Mouse (Mus musculus) left cerebral cortex, adult 18-20 months (tissue): ENCODE results near the gene Hdgfl3. TPM values are rescaled to one million over a fixed set of nuclear protein-coding genes. Genes with fewer than 3 reads are reported as not detected.
"Not testable (repeated sequence)": the region's sequence is repeated elsewhere in the genome, so short reads cannot be mapped to it uniquely, and the experiment has no call there.

Experiments
- DNase-seq, 2 experiments: peaks; one replicate each; pipeline ENCODE4 v3.0.0; 2021 to 2022; ENCODE audit warnings: low spot score in 2 of 2, mixed read lengths in 1 of 2
- total RNA-seq, 2 experiments: library from RNA; stranded (reverse); gene quantifications; 2 replicates each; pipeline ENCODE4 v1.2.3; 2021

The Hdgfl3 gene
- total RNA-seq, 2 experiments from 2014 or later: 79.9 to 83.2 TPM

DNA sequence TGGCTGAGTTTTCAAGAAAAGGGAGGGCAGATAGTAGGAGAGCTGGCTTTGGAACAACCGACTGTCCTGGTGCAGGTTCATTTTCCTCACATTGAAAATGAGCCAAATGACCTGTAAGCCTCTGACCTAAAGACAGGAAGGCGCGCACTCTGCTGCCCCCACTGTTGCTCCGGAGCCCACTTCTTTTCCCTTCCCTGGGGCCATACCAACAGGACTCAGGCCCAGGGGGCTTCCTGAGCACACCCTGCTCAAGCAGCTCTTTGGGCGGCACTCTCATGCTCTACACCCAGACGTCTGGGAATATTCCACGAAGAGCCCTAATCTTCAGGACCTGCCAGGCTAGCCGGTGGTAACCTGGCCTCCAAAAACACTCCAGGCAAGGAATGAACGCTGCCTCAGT lies 76.0 kb downstream of the Hdgfl3 start:
- DNase-seq: no peak

DNA sequence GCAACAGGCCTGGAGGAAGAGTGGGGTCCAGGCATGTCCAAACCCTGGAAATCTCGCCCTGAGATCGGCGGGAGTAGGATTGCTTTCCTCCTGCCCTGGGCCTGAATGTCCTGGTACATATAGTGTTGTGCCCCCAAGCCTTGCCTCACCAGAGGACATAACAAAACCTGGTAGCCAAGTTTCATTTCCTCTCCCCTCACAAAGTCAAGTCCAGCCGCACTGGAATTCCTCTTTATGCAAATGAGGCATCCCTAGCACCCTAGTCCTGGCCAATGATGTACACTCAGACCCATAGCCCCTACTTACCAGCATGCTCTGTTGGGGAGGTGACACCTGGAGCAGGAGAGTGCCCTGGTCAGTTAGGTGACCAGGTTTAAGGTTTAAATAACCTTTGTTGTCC lies 78.1 kb downstream of the Hdgfl3 start:
- DNase-seq: no peak

DNA sequence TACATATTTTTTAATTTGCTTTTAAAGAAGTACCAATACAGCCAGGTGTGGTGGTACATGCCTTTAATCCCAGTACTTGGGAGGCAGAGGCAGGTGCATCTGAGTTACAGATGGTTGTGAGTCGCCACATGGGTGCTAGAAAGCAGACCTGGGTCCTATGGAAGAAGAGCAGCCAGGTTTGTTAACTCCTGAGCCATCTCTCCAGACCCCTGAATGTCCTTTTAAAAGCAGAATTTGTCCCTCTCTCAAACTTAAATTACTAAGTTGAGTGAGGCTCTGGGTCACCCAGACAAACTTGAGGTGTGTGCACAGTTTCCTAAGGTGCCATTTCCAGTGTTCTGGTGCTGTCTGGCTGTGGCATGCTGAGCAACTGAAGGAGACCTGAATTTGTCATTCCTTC lies 78.6 kb downstream of the Hdgfl3 start, which contains the start of gene Gm10160:
Gm10160 (minus strand) TSS at position 101 of the 400 bp plus-strand sequence.
- no peak for DNase-seq

DNA sequence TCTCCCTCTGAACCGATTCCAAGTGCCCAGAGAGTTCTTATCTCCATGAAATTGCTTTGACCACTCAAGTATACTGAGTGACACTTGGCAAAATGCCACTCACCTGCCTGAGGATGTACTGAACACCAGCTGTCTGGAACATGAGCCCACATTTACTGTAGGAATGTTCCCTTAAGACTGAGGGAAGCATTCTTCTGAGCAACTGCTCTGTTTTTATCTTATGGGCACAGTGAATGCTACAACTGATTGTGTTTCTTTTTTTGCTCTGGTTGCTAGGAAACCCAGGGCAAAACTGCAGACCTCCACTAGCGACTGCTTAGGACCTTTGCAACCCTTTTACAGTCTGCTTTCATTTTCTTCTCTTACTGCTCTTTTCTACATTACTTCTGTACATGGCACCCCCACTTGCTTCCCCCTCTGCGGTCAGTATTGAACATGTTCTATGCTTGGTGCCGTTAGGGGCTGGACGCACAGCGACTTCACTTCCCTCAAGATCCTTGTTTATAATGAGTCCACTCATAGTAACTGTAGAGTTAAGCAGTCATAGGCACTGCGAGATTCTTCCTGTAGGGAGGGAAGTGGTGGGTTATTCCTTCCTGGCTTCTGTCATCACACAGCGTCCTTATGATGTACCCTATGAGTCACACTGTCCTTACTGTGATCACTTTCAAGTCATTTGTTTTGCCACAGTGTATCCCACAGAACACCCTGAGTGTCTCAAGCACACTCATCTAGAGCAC lies 79.5 kb downstream of the Hdgfl3 start:
- no peak for DNase-seq

DNA sequence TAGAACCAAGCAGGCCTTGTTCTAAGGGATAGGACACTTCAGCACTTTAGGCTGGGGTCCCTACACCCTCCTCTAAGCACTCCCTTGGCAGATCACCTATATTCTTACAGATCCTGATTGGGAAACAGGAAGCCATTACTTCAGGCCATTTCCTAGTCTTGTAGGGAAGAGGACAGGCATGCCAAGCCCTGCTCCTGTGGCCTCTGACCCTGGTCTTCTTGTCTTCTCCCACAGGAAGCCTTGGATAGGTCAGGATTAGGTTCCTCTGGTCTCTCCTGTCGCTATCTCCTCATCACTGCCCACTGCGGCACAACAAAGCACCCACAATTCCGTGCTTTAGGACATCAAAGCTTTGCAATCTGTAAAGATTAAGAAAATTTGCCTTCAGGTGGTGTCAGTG lies 82.6 kb downstream of the Hdgfl3 start:
- no peak for DNase-seq

DNA sequence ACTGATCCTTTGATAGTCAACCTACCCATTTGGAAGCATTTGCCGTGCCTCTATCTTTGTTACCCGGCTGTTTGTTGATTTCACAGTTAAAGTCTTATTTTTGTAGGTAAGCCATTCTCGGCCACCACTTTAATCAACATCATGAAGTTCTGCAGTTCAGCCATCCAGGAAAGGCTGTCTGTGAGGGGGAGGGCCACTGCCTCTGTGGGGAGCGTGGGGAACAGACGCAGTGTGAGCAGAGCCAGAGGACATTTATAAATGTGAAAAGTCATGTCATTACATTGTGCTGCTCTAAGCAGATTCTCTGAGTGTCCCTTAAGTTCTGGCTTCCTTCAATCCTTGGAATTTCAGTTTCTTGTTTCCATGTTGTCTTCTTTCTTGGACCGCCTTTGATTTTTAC lies 84.1 kb downstream of the Hdgfl3 start:
- no peak for DNase-seq

DNA sequence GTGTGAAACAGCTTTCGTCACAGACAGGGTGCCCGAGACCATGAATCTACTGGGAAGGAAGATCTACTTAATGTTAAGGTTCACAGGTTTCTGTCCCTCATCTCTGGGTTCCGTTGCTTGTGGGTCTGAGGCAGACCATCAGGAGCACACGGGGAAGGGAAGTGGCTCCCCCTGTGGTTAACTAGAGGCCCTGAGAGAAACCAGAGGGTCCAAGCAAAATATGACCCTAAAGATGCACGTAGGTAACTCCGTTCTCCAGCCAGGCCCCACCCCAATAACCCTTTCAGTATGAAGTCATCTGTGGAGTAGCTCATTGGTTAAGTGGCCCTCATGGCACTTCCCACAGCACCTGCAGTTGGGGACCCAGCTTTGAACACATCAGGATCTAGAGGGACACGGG lies 84.6 kb downstream of the Hdgfl3 start:
- DNase-seq: no peak

DNA sequence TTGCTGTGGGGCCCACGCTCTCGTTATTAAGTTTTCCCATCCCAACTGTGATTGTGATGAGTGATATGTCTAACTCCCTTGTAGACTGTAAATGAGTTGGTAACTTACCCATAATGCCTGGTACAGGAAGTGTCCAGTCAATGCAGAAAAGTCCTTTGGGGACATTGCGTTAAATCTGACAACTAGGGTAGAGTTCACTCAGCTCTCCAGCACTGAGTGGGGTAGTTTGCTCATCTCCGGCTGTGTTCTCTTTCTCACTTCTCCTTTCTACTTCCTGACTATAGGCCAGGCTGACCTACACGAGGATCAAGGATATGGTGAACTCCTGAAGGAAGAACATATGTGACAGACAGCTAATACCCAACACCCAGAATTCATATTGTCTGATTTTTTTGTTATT lies 85.1 kb downstream of the Hdgfl3 start:
- no peak for DNase-seq

DNA sequence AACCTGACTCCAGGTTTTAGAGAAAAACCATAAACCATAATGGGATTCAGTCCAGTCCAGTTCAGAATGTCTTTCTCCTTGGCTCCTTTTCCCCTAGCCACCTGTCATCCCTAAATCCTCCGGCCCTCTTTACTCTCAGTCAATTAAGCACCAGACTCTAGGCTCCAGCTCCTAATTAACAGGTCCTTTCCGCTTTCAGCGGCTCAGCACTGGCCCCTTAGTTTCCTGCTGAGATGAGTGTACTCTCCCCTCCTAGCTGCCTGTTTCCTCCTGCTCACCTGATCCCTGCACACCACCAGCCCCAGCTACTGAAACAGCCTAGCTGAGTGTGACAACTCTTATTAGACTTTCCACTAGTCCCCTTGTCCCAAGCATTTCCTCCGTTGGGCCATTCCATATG lies 86.5 kb downstream of the Hdgfl3 start:
- no peak for DNase-seq

DNA sequence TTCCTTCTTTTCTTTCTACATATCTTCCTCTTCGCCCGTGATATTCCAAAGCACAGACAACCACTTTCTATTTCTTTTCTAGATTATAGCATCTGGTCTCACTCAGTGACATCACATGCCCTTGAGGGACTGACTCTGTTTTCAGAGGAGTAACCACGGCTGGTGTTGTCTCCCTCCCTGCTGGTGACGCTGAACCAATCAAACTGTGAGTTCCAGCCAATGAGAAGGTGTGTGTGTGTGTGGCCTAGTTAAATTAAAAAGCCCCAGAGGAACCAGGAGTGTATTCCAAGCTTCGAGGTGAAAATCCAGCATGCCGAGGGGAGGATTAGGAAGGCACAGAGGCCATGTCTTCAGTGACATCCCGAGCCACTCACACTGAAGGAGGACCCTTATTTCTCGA lies 87.3 kb downstream of the Hdgfl3 start:
- no peak for DNase-seq

DNA sequence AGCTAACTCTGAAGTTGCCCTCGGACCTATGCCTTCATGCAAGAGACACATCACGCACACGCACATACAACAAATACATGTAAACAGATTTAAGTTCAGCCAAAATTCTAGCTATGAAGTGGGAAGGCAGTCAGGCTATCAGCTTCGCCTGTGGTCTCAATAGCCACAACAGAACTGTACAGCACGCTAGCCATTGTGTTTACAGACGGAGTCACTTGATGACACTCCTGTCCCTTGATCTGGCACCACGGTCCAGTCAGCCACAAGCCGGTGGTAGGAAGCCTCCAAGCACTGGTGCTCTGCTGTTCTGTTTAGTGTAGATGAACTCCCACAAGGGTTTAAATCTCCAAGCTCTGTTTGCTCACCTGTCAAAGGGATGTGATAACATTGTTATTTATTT lies 88.3 kb downstream of the Hdgfl3 start:
- DNase-seq: no peak

DNA sequence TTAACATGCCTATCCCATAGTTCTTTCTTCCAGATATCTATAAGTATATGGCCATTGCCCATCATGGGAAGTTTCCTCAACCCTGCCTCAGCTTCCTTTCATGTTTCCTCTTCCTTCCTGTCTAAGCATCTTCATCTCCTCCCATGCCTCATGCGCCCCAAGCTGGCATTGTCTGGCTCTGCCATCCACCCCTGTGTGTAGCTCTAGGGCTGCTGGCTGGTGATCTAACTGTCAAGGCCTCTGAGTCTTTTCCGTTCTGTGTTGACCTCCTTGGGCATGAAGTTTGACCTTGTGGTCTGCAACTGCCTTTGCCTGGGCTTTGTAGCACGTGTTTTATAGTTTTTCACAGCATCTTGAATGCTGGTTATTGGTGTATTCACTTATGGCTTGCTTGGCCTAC lies 89.0 kb downstream of the Hdgfl3 start:
- DNase-seq: no peak

DNA sequence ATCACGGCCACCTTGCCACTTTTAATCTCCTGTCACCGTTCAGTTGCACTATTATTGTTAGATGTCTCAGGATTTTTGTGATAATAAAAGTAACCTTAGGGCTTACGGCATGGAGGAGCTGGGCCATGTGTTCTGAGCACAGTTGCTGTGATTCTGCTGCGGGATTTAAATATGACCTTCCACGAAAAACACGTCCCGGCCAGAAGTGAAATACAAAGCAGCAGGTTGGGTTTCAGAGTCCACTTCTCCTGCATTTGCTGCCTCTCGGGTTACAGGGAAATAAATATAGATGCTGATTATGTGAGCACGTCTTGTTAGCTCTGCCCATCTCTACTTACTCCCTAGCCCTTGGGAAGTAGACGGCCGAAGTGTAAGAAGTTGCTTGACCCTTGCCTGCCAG lies 89.5 kb downstream of the Hdgfl3 start:
- no peak for DNase-seq

DNA sequence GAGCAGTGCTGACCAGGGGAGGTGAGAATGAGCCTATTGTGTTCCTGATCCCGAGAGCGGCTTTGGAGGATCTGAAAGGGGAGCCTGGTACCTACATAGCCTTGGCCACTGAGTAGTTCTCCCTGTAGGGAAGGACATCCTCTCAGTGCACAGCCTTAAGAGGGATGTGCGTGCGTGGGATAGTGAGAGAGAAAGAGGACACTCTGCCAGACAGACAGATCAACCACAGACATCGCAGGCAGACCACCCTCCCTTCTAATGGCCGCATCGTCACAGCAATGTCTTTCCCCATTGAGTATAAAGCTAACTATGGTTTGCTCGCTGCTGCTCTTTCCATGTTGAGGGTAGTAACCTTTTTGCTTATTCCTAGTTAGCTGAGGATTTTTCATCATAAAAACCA lies 90.4 kb downstream of the Hdgfl3 start:
- DNase-seq: no peak

DNA sequence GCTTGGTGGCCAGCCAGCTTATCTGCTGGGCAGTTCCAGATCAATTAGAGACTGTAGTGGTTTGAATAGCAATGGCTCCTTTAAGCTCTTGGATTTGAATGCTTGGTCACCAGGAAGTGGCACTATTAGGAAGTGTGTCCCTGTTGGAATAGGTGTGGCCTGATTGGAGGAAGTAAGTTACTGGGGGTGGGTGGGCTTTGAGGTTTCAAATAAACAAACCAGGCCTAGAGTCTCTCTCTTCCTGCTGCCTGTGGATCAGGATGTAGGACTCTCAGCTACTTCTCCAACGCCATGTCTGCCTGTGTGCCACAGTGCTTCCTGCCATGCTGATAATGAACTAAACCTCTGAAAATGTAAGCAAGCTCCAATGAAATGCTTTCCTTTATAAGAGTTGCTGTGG lies 91.3 kb downstream of the Hdgfl3 start:
- no peak for DNase-seq

DNA sequence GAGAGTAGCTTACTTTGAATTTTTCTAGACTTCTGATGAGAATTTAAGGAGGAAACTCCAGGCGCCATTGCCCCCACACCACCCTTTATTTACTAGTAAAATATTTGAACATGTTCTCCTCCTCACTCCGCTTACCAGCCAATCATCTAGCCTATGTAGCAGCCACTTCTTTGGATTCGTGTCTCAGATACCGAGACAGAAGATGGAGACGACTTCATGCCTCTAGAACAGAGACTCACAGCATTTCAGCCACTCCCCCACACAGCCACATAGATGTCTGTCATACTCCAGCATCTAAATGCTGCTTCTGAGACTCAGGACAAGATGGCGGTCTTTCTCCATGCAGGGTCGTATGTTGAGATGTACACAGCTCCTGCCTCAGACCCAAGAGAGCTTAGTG lies 92.1 kb downstream of the Hdgfl3 start:
- DNase-seq: no peak

DNA sequence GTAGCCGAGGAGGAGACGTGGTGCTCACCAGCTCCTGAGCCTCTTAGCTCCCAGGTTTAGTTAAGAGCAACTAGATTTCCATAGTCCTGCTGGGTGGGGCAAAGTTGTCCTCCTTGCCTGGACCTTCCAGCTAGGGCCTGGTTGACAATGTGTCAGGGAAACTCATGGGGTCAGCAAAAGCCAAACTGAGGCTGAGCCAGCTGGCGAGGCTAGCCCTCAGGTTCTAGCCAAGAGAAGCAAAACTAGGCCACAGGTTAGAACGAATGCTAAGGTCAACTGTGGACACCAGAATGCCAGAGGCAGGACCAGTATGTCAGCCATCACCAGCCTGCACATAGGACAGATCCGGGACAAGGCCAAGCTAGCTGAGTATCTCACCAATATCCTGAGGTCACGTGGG lies 92.8 kb downstream of the Hdgfl3 start:
- no peak for DNase-seq

DNA sequence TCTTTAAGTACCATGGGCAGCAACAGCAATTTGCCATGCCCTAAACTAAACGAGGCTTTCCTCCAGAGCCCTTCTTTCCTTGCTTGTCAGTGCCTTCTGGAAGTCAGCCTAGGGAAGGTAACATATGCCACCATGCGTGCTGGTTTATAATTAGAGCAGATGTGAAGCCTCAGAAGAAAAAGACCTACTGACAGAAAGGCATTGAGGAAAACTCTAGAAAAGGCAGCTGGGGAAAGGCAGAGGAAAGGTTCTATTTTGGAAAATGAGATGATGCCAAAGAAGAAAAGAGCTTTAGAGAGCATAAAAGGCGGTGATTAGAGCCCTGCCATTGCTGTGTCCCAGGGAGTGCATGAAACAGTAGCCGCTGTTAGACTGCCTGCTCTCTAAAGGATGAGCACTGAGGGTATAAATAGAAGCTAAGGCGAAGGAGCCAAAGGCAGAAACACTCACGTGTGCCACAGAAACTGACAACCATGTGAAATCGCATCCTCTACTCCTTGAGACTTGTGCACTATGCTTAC lies 93.6 kb downstream of the Hdgfl3 start:
- peak in 1 of 2 experiments; percentile 51 for DNase-seq

DNA sequence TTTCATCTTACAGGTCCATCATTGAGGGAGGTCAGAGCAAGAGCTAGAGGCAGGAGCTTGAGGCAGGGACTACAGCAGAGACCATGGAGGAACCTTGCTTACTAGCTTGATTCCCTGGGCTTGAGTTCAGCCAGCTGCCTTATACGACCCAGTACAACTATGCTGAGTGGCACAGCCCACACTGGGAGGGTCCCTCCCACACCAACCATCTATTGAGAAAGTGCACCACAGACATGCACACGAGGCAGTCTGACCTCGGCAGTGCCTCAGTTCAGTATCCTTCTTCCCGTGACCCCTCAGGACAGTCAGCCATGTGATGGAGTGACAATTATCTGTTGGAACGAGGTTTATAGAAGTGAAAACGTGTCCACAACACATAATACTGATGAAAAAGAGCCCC lies 94.5 kb downstream of the Hdgfl3 start:
- DNase-seq: no peak

DNA sequence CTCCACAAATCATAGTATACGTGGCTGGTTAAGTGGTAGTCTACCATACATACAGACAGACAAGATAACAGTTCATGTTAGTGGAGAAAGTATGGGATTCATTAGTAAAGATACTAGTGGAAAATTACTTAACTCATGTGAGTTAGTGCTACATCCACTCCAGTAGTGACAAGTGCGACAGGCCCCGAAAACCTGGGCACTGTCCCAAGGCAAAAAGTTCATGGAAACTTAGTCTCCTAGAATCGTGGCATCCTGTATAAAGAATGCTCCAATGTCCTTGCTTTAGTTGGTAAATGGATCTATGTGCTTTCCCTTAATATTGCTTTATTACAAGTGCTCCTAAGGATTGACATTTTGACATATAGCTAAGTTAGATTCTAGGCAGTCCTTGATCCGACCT lies 96.5 kb downstream of the Hdgfl3 start:
- not testable (repeated sequence) for DNase-seq

DNA sequence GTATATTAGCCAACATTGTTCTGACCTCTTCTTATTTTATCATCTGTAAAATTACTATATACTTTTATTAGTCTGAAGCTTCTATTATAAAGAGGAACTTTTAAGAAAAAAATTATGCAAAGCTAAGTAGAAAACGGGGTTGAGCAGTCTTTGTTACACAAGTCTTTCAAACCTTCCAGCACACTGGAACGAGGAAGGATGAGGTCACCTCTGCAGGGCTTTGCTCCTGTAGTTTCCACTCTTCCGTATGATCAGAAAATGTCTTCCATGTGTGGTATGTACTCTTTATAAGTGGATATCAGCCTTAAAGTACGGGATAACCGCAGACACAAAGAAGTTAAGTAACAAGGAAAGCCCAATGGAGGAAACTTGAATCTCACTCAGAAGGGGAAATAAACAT lies 98.8 kb downstream of the Hdgfl3 start:
- no peak for DNase-seq

DNA sequence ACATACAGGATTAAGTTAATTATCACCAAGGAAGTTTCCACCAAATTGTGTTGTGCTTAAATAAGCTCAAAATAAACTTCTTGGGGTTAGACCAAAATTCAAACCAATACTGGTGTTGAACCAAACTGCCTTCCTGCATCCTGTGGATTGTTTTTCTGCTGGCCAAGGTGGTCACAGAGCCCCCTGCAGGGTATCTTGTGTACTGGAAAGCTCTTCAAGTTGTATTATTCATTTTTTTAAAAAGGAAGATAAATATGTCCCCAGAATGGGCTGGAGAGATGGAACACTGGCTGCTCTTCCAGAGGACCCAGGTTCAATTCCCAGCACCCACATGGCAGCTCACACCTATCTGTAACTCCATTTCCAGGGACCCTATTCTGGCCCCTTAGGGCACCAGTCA lies 99.4 kb downstream of the Hdgfl3 start:
- no peak for DNase-seq
